ENCODE assay signal across 8 mouse cellular contexts in genomic region chr6:87733131-87733930, GRCm38 (mm10). TPM values are rescaled to one million over a fixed set of nuclear protein-coding genes. Genes with fewer than 3 reads are reported as not detected.
A peak's percentile ranks its signal among the peaks of the same experiment; 100 is the strongest.
DNase-seq lines count a peak whose midpoint lies in the region; ATAC-seq and TF ChIP-seq lines count a peak whose summit lies in the region.

No protein-coding gene starts in this region.

- no peak for DNase-seq in layer of hippocampus, adult 2 months (ENCODE audit: low spot score in 2 of 2)
- DNase-seq in layer of hippocampus, adult 8-10 months (ENCODE audit: low spot score in 2 of 2) = no peak
- DNase-seq in lung, postnatal 36 days = peak; percentile 74
- DNase-seq in Muller cell, postnatal 12 days (ENCODE audit: inconsistent ontology term) = no peak
- DNase-seq in left cerebral cortex, adult 11 months (ENCODE audit: low spot score) = no peak

- H3K9me3 ChIP-seq in heart, embryonic 12.5 days (replicated peaks) = no peaks in the 10 kb centered on the region
- no peaks in the 10 kb centered on the region for H3K9me3 ChIP-seq in kidney, embryonic 16.5 days (ENCODE audit: low read length)

- peaks cover 77% of the 10 kb centered on the region for H3K27me3 ChIP-seq in heart, embryonic 12.5 days (replicated peaks)
- H3K27me3 ChIP-seq in kidney, embryonic 16.5 days (ENCODE audit: insufficient read depth, low read length) = peaks cover 56% of the 10 kb centered on the region

- H3K4me2 ChIP-seq in heart, embryonic 12.5 days = peak overlapping the region; percentile 84
- H3K4me2 ChIP-seq in kidney, embryonic 16.5 days (replicated peaks; ENCODE audit: low read depth, low read length) = peak overlapping the region; percentile 74

- H3K36me3 ChIP-seq in heart, embryonic 12.5 days = no peaks in the 10 kb centered on the region
- H3K36me3 ChIP-seq in kidney, embryonic 16.5 days (ENCODE audit: insufficient read depth, low read length) = no peaks in the 10 kb centered on the region

- H3K4me1 ChIP-seq in heart, embryonic 12.5 days (replicated peaks) = peaks cover 43% of the 10 kb centered on the region
- peaks cover 31% of the 10 kb centered on the region for H3K4me1 ChIP-seq in kidney, embryonic 16.5 days (ENCODE audit: insufficient read depth, low read length)

- WGBS in heart, embryonic 12.5 days = 29% methylated on average over 14 of the region's 14 CpGs
- WGBS in kidney, embryonic 16.5 days = 32% methylated on average over 14 of the region's 14 CpGs

- peak overlapping the region; percentile 49 for H3K4me3 ChIP-seq in layer of hippocampus, adult 2 months
- H3K4me3 ChIP-seq in heart, embryonic 12.5 days = peak overlapping the region; percentile 51
- peak overlapping the region; percentile 68 for H3K4me3 ChIP-seq in kidney, embryonic 16.5 days (ENCODE audit: low read length)

- no peak overlapping the region; the same call in 1 of the 2 replicates for H3K9ac ChIP-seq in heart, embryonic 12.5 days
- no peak overlapping the region for H3K9ac ChIP-seq in kidney, embryonic 16.5 days (replicated peaks; ENCODE audit: low read length)

- H3K27ac ChIP-seq in layer of hippocampus, adult 2 months = no peak overlapping the region
- no peak overlapping the region for H3K27ac ChIP-seq in heart, embryonic 12.5 days (ENCODE audit: poor library complexity, severe bottlenecking)
- H3K27ac ChIP-seq in kidney, embryonic 16.5 days (ENCODE audit: low read length) = peak overlapping the region; percentile 3; the same call in 1 of the 2 replicates

- ATAC-seq in heart, embryonic 12.5 days (ENCODE audit: insufficient number of reproducible peaks, low FRiP score) = peak; percentile 33
- ATAC-seq in kidney, embryonic 16.5 days (ENCODE audit: low FRiP score, low TSS enrichment) = no peak; the same call in 1 of the 2 replicates
- no peak for ATAC-seq in inflammation-experienced regulatory T-cells, adult 6 months

- TF ChIP-seq CTCF in layer of hippocampus, adult 2 months (conservative IDR thresholded peaks at IDR 0.05) = no peak

RNA-seq across cellular contexts. Expression of gene Efcc1, which starts 2.7 kb away (rescaled TPM):
- total RNA-seq in layer of hippocampus, adult 2 months (2021) = 1 to 10 TPM; 3.7 to 4.3 TPM
- 1 to 10 TPM; 4.6 to 9.4 (median 5.8) TPM for total RNA-seq in layer of hippocampus, adult 8-10 months (2022)
- 0.46 and 0.73 TPM in 2 replicates for polyA plus RNA-seq in heart, embryonic 12.5 days (2016; fragmentation: Nextera tagmentation; extraction: Ambion mirVana)
- 1.4 and 2.0 TPM in 2 replicates for polyA plus RNA-seq in kidney, embryonic 16.5 days (2015; fragmentation: Nextera tagmentation; extraction: Ambion mirVana)
- polyA plus RNA-seq in inflammation-experienced regulatory T-cells, adult 6 months (2017; shearing (Covaris generic)) = under 1 TPM in 2 of 3 experiments, not detected in 1; 0.30 to 0.87 TPM

RNA-seq across cellular contexts. Expression of gene Gp9, which starts 44.5 kb away (rescaled TPM):
- total RNA-seq in layer of hippocampus, adult 2 months (2021) = 1 to 10 TPM in 1 of 2 experiments, under 1 TPM in 1; 0.98 to 1.2 TPM
- 1 to 10 TPM in 2 of 4 experiments, under 1 TPM in 2; 0.37 to 1.5 (median 0.85) TPM for total RNA-seq in layer of hippocampus, adult 8-10 months (2022)
- 6.2 and 8.2 TPM in 2 replicates for polyA plus RNA-seq in heart, embryonic 12.5 days (2016; fragmentation: Nextera tagmentation; extraction: Ambion mirVana)
- polyA plus RNA-seq in kidney, embryonic 16.5 days (2015; fragmentation: Nextera tagmentation; extraction: Ambion mirVana) = 1.0 and 1.6 TPM in 2 replicates
- under 1 TPM in 1 of 3 experiments, not detected in 2; 0.41 TPM for polyA plus RNA-seq in inflammation-experienced regulatory T-cells, adult 6 months (2017; shearing (Covaris generic))
